Mouse (Mus musculus): ENCODE data around the gene Cpne4.

GRCm38 (mm10) chr9:104928806-104929205 is 381.7 kb downstream of the Cpne4 start:
- TF ChIP-seq CTCF (IDR thresholded peaks at IDR 0.05; ENCODE audit: borderline replicate concordance, insufficient read depth, low read length) = no peak
- TF ChIP-seq POLR2A (IDR thresholded peaks at IDR 0.05; ENCODE audit: low read depth, low read length) = no peak
